Mouse (Mus musculus) CH12F3 (cell line): ENCODE data around the gene Nccrp1.
"Not testable (repeated sequence)": the region's sequence is repeated elsewhere in the genome, so short reads cannot be mapped to it uniquely, and the experiment has no call there.

Experiments
- in situ Hi-C: fragments of 300-500 bp; cut with MboI; formaldehyde crosslinking; loops from 2 replicates; pipeline ENCODE4 v1.14.3; 2020; ENCODE audit warnings: low sequenced_read_pairs

Nccrp1 gene

DNA sequence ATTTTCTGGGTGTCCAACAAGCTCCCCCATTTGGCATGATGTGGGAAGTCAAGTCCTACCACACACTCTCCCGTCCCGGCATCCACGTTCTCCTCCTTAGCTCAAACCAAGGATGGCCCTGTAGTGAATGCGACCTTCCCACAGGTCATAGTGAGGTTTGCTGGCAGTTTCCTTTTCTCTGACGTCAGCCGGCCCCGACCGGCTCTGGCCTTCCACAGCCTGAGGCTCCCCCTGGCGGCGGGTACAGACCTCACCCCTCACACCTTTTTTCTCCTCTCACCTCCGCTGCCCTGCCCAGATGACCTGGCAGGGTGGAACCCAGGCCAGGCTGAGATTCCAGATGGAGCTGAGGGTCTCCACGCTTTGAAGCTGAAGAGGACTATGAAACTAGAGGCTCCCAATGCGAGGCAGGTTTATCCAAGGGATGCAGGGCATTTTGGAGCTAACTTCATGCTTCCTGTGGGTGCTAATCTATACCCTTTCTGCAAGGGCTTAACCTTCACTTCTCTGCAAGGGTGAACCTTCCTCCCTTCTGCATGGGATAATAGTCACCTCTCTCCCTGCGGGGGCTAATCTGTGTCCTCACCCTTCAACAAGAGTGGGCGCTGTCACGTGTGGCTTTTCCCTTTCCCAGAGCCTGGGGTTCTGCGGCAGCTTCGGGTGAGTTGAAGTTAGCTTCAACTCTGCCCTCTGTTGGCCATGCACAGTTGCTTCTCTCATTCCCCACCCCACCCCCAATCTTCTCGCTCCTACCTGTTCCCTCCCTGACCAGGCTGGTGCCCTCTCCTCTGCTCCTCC, 18.9 kb downstream of the Nccrp1 start:
- in situ Hi-C loops: no loop called here

DNA sequence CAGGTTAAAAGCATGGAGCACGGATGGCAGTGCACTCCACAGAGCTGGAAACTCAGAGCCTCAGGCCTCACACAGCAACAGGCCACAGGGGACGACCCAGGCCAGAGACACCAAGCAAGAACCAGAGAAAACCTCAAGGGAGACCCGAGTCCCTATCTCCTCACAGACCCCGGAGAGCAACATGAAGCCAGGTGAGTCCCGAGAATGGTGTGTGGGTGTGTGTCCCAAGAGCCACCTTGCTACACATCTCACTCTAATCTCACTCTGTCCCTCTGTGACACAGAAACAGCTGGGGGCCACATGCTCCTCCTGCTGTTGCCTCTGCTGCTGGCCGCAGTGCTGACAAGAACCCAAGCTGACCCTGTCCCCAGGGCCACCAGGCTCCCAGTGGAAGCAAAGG, 24.5 kb downstream of the Nccrp1 start, which contains the start of gene Ifnl3:
Ifnl3 (plus strand) TSS at position 301 of the 400 bp plus-strand sequence.
- in situ Hi-C loops: not testable (repeated sequence)

- in situ Hi-C loops: no loop called here
Observed at GRCm38 (mm10) chr7:28511441-28511840, 35.6 kb downstream of the Nccrp1 start.

DNA sequence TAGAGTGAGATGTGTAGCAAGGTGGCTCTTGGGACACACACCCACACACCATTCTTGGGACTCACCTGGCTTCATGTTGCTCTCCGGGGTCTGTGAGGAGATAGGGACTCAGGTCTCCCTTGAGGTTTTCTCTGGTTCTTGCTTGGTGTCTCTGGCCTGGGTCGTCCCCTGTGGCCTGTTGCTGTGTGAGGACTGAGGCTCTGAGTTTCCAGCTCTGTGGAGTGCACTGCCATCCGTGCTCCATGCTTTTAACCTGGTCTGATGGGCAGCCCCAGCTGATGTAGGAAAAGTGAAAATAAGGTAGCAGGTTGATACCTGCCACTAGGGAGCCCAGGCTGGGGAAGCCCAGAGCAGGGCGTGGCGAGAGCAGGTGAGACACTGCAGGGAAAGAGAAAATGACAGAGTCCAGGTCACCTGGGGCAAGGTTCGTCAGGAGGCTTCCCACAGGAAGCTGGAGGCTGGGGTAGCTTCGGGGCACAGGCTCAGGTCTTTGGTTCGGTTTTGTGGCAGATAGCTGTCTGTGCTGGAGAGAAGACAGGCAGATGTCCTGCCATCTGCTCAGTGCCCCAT, 36.6 kb downstream of the Nccrp1 start, which contains the start of gene Ifnl2:
Ifnl2 (minus strand) TSS at position 51 of the 570 bp plus-strand sequence.
- in situ Hi-C loops: not testable (repeated sequence)

- in situ Hi-C loops: not testable (repeated sequence)
Observed at GRCm38 (mm10) chr7:28509121-28509520, 37.9 kb downstream of the Nccrp1 start.

GRCm38 (mm10) chr7:28505585-28505984, 41.5 kb downstream of the Nccrp1 start:
- in situ Hi-C loops: no loop called here

- in situ Hi-C loops: no loop called here
Observed at GRCm38 (mm10) chr7:28495426-28495825, 51.6 kb downstream of the Nccrp1 start.
